Mouse (Mus musculus) urinary bladder, adult 18-20 months (tissue): ENCODE results near the gene Rarb.

Experiments
- DNase-seq, 2 experiments: peaks; one replicate each; pipeline ENCODE4 v3.0.0; 2022; ENCODE audit warnings: low spot score in 2 of 2, mixed read lengths in 2 of 2

Rarb gene

GRCm38 (mm10) chr14:16528631-16529030 is 290.3 kb downstream of the Rarb start:
- no peak for DNase-seq

GRCm38 (mm10) chr14:16526120-16526519 is 292.8 kb downstream of the Rarb start:
- DNase-seq = peak; percentile 21 to 45

GRCm38 (mm10) chr14:16525137-16525924 is 293.6 kb downstream of the Rarb start:
- DNase-seq = no peak

- DNase-seq = no peak
Measured at GRCm38 (mm10) chr14:16522852-16523251, 296.1 kb downstream of the Rarb start.

- no peak for DNase-seq
Measured at GRCm38 (mm10) chr14:16519588-16520167, 299.3 kb downstream of the Rarb start.

- DNase-seq = no peak
Measured at GRCm38 (mm10) chr14:16517958-16518357, 301.0 kb downstream of the Rarb start.

GRCm38 (mm10) chr14:16515731-16516130 is 303.2 kb downstream of the Rarb start:
- no peak for DNase-seq

- DNase-seq = no peak
Measured at GRCm38 (mm10) chr14:16510574-16510973, 308.4 kb downstream of the Rarb start.

GRCm38 (mm10) chr14:16509825-16510224 is 309.1 kb downstream of the Rarb start:
- no peak for DNase-seq

GRCm38 (mm10) chr14:16508760-16509159 is 310.2 kb downstream of the Rarb start:
- no peak for DNase-seq

GRCm38 (mm10) chr14:16497226-16497661 is 321.7 kb downstream of the Rarb start:
- no peak for DNase-seq

GRCm38 (mm10) chr14:16483656-16484380 is 335.1 kb downstream of the Rarb start:
- DNase-seq = no peak

GRCm38 (mm10) chr14:16480621-16481020 is 338.3 kb downstream of the Rarb start:
- no peak for DNase-seq

GRCm38 (mm10) chr14:16479521-16479920 is 339.4 kb downstream of the Rarb start:
- DNase-seq = no peak

- no peak for DNase-seq
Measured at GRCm38 (mm10) chr14:16478606-16479323, 340.2 kb downstream of the Rarb start.

- DNase-seq = no peak
Measured at GRCm38 (mm10) chr14:16448269-16448987, 370.5 kb downstream of the Rarb start.

- DNase-seq = no peak
Measured at GRCm38 (mm10) chr14:16447587-16447986, 371.4 kb downstream of the Rarb start.

GRCm38 (mm10) chr14:16444859-16445258 is 374.1 kb downstream of the Rarb start:
- DNase-seq = no peak

GRCm38 (mm10) chr14:16439385-16440126 is 379.4 kb downstream of the Rarb start:
- DNase-seq = no peak

- no peak for DNase-seq
Measured at GRCm38 (mm10) chr14:16437386-16437785, 381.6 kb downstream of the Rarb start.
